Mouse (Mus musculus) cerebellum, adult 2 months (tissue): ENCODE data around the gene A130010J15Rik. TPM values are rescaled to one million over a fixed set of nuclear protein-coding genes. Genes with fewer than 3 reads are reported as not detected.

Source experiments
- DNase-seq, 2 experiments: peaks; one replicate each; pipeline ENCODE4 v3.0.0; 2021
- H3K27ac ChIP-seq: fragments of 200-500 bp; 2 replicates; pipeline ENCODE4 v1.5.1; 2012; ENCODE audit warnings: low read length, control low read depth, inconsistent platforms; ENCODE audit not compliant: insufficient read depth
- H3K27me3 ChIP-seq: fragments of 200-500 bp; 2 replicates; pipeline ENCODE4 v1.6.1; 2012; ENCODE audit warnings: inconsistent platforms, mild to moderate bottlenecking, low read length, moderate library complexity; ENCODE audit not compliant: control insufficient read depth, insufficient read depth
- H3K4me1 ChIP-seq: fragments of 200-500 bp; 2 replicates; pipeline ENCODE4 v1.6.1; 2011; ENCODE audit warnings: low read length; ENCODE audit not compliant: control insufficient read depth, insufficient read depth
- H3K4me3 ChIP-seq: fragments of 200-500 bp; replicated peaks from 2 replicates; pipeline ENCODE3; 2011; ENCODE audit warnings: mild to moderate bottlenecking, low read depth, low read length, control low read depth; ENCODE audit not compliant: insufficient read depth
- CTCF ChIP-seq: fragments of 200-500 bp; IDR thresholded peaks from 2 replicates; pipeline ENCODE4 v1.5.1; 2011; ENCODE audit warnings: low read depth, mild to moderate bottlenecking, control low read depth, low read length, moderate library complexity, borderline replicate concordance; ENCODE audit not compliant: insufficient read depth
- POLR2A ChIP-seq: fragments of 200-500 bp; IDR thresholded peaks from 2 replicates; pipeline ENCODE4 v1.6.1; 2011; ENCODE audit warnings: low read length, control low read depth, borderline replicate concordance; ENCODE audit not compliant: insufficient read depth
- WGBS: fragments of 180-500 bp; shearing (Covaris S2); methylation state at CpG from one replicate; pipeline ENCODE4 v1.1.7; 2018; 5-methylcytosine and 5-hydroxymethylcytosine counted together
- polyA plus RNA-seq: library from polyadenylated mRNA; depleted of rRNA; stranded (reverse); fragments of >200 nt; gene quantifications from 2 replicates; pipeline ENCODE4 v1.2.3, GENCODE M21; 2012

A130010J15Rik gene
- polyA plus RNA-seq, 1 experiment, result 4.3 TPM

DNA sequence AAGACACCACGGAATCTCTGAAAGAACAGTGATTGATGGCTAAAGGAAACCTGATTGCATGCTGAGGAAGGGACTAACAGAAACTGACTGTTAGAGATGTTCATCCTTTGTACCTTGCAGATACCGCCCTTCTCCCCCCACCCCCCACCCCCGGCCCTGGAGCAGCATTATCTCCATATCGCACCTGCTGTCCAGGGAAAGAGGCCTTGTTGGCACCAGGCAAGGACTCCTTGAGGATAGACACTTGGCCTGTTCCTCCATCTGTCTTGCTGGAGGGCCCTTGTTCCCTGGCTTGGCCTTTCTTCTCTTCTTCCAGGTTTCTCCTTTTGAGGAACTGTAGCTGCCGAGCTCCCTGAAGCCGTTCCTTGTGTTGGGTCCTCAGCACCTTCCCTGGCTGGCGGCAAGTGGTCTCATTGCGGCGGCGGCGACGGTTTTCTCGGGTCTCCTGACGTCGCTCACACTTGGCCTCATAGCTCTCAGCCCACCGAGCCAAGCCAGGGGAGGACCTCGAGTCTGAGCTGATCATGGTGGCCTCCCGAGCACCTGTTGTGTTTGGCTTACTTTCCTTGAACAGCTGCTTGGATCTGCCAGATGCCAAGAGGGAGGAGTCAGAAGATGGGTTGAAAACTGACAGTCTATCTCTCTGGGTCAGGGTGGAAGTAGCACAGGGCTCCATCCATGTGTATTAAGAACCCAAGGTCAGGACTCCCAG is 29.8 kb downstream of the A130010J15Rik start:
- DNase-seq, result no peak
- TF ChIP-seq CTCF, result no peak
- TF ChIP-seq POLR2A, result no peak

GRCm38 (mm10) chr1:193198312-193198711 is 30.5 kb downstream of the A130010J15Rik start:
- Histone ChIP-seq H3K4me3 (no peak overlapping the region), H3K27me3 (no peaks in the 10 kb centered on the region), H3K27ac (no peak overlapping the region), H3K4me1 (peaks cover 15% of the 10 kb centered on the region; the same call in 1 of the 2 replicates)
- DNase-seq, result no peak
- 90% methylated on average over 2 of the region's 2 CpGs for WGBS
- TF ChIP-seq POLR2A (no peak), CTCF (no peak)

More for the DNA sequence above, 29.8 kb downstream of the A130010J15Rik start:
- Histone ChIP-seq H3K27ac (no peak overlapping the region), H3K4me1 (peaks cover 15% of the 10 kb centered on the region; the same call in 1 of the 2 replicates), H3K27me3 (no peaks in the 10 kb centered on the region), H3K4me3 (no peak overlapping the region)
- WGBS, result 62% methylated on average over 18 of the region's 18 CpGs

GRCm38 (mm10) chr1:193200640-193201382 is 33.0 kb downstream of the A130010J15Rik start:
- no peaks in the 10 kb centered on the region for H3K4me1 ChIP-seq
- no peak overlapping the region for H3K4me3 ChIP-seq
- no peak for DNase-seq
- no peaks in the 10 kb centered on the region for H3K27me3 ChIP-seq
- 74% methylated on average over 8 of the region's 8 CpGs for WGBS
- TF ChIP-seq CTCF, result no peak
- no peak for TF ChIP-seq POLR2A
- no peak overlapping the region for H3K27ac ChIP-seq

- H3K4me1 ChIP-seq, result no peaks in the 10 kb centered on the region
- no peak within 1 kb of the TSS for H3K27ac ChIP-seq
- no peaks in the 10 kb centered on the region for H3K27me3 ChIP-seq
- TF ChIP-seq POLR2A, result no peak
- TF ChIP-seq CTCF, result no peak
- 77% methylated on average over 5 of the region's 5 CpGs for WGBS
- H3K4me3 ChIP-seq, result no peak within 1 kb of the TSS
- DNase-seq, result no peak
Observed at GRCm38 (mm10) chr1:193201383-193201778, 33.5 kb downstream of the A130010J15Rik start, which contains the start of gene Traf3ip3. Gene Traf3ip3 (minus strand): TSS chr1:193201703.

- Histone ChIP-seq H3K4me1 (no peaks in the 10 kb centered on the region), H3K27ac (no peak overlapping the region), H3K4me3 (no peak overlapping the region), H3K27me3 (no peaks in the 10 kb centered on the region)
- TF ChIP-seq CTCF, result no peak
- TF ChIP-seq POLR2A, result no peak
- DNase-seq, result no peak
- 92% methylated on average over 2 of the region's 2 CpGs for WGBS
Observed at GRCm38 (mm10) chr1:193203821-193204220, 36.0 kb downstream of the A130010J15Rik start.

DNA sequence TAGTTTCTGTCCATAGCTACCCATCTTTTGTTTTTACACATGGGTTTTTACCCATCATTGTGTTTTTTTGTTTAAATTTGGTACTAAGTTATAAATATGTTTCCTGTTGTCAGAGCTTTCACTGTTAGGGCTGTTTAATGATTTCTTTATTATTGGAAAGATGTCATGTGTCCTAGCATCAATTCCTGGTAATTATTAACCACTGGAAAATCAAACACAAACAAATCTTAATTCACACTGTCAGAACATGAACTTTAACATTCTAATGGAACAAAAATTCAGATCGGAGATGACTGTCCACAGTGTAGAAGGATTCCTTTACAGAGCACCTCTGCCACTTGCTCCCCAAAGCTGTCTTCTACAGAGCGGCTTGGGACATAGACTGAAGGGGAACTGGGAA is 37.6 kb downstream of the A130010J15Rik start:
- no peaks in the 10 kb centered on the region for H3K4me1 ChIP-seq
- TF ChIP-seq CTCF (no peak), POLR2A (no peak)
- no peak overlapping the region for H3K27ac ChIP-seq
- DNase-seq, result no peak
- 96% methylated on average over 2 of the region's 2 CpGs for WGBS
- H3K4me3 ChIP-seq, result no peak overlapping the region
- no peaks in the 10 kb centered on the region for H3K27me3 ChIP-seq

DNA sequence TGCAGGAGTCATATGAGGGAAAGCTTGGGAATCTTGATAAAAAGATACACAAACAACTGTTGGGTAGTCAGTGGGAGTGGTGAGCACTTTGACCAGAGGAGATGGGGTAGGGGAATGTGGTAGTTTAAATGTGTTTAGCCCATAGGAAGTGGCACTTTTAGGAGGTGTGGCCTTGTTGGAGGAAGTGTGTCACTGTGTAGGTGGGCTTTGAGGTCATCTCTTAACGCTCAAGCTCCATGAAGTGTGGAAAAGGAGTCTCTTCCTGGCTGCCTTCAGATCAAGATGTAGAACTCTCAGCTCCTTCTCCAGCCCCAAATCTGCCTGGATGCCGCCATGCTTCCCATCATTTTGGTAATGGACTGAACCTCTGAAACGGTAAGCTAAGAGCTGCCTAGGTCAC is 39.7 kb downstream of the A130010J15Rik start, which contains the start of gene Lamb3:
Gene Lamb3 (plus strand): TSS at position 197 of the 400 bp plus-strand sequence.
- no peak for DNase-seq
- Histone ChIP-seq H3K4me3 (no peak within 1 kb of the TSS), H3K4me1 (no peaks in the 10 kb centered on the region), H3K27ac (no peak within 1 kb of the TSS), H3K27me3 (no peaks in the 10 kb centered on the region)
- TF ChIP-seq CTCF, result no peak
- no peak for TF ChIP-seq POLR2A
- 95% methylated on average over 3 of the region's 3 CpGs for WGBS
